Mouse (Mus musculus) stomach, embryonic 16.5 days (tissue): ENCODE measurements around the gene T2. TPM values are rescaled to one million over a fixed set of nuclear protein-coding genes. Genes with fewer than 3 reads are reported as not detected.
"Not testable (repeated sequence)": the region's sequence is repeated elsewhere in the genome, so short reads cannot be mapped to it uniquely, and the experiment has no call there.

Experiments used
- ATAC-seq: fragments of 200-750 bp; cut with Nextera tagmentation; 2 replicates; pipeline ENCODE4 v1.8.0; 2017; ENCODE audit warnings: moderate number of reproducible peaks, moderate TSS enrichment; ENCODE audit not compliant: insufficient read depth, low FRiP score
- H3K27ac ChIP-seq: fragments of 300-500 bp; sonication (generic); 2 replicates; pipeline ENCODE4 v1.5.1; 2014; ENCODE audit warnings: low read length
- H3K27me3 ChIP-seq: fragments of 300-500 bp; sonication (generic); 2 replicates; pipeline ENCODE4 v1.6.1; 2014; ENCODE audit warnings: low read length, control low read depth, mixed read lengths; ENCODE audit not compliant: control insufficient read depth, insufficient read depth
- H3K36me3 ChIP-seq: fragments of 300-500 bp; sonication (generic); 2 replicates; pipeline ENCODE4 v1.6.1; 2014; ENCODE audit warnings: low read length; ENCODE audit not compliant: control insufficient read depth, insufficient read depth
- H3K4me1 ChIP-seq: fragments of 300-500 bp; sonication (generic); 2 replicates; pipeline ENCODE4 v1.6.1; 2014; ENCODE audit warnings: low read length, control low read depth, mixed read lengths; ENCODE audit not compliant: control insufficient read depth, insufficient read depth
- H3K4me2 ChIP-seq: fragments of 300-500 bp; sonication (generic); 2 replicates; pipeline ENCODE4 v1.6.1; 2014; ENCODE audit warnings: low read depth, low read length, mixed read lengths
- H3K4me3 ChIP-seq: fragments of 300-500 bp; sonication (generic); replicated peaks from 2 replicates; pipeline ENCODE4 v1.5.1; 2014; ENCODE audit warnings: mild to moderate bottlenecking, low read length
- H3K9ac ChIP-seq: fragments of 300-500 bp; sonication (generic); 2 replicates; pipeline ENCODE4 v1.6.1; 2014; ENCODE audit warnings: low read length
- H3K9me3 ChIP-seq: fragments of 300-500 bp; sonication (generic); replicated peaks from 2 replicates; pipeline ENCODE4 v1.6.1; 2016; ENCODE audit warnings: low read length, control low read depth; ENCODE audit not compliant: control insufficient read depth
- WGBS: fragments of 180-500 bp; shearing (Covaris S2); extraction: QIAGEN DNeasy Blood & Tissue Kit; methylation state at CpG from one replicate; pipeline ENCODE4 v1.1.7; 2014; 5-methylcytosine and 5-hydroxymethylcytosine counted together
- polyA plus RNA-seq: library from polyadenylated mRNA; unstranded; fragments of >200 nt; fragmentation: Nextera tagmentation; extraction: Ambion mirVana; gene quantifications from 2 replicates; pipeline ENCODE4 v1.2.1, GENCODE M21; 2015

Gene T2
- polyA plus RNA-seq, 1 experiment from 2014 or later, result 0.13 TPM

DNA sequence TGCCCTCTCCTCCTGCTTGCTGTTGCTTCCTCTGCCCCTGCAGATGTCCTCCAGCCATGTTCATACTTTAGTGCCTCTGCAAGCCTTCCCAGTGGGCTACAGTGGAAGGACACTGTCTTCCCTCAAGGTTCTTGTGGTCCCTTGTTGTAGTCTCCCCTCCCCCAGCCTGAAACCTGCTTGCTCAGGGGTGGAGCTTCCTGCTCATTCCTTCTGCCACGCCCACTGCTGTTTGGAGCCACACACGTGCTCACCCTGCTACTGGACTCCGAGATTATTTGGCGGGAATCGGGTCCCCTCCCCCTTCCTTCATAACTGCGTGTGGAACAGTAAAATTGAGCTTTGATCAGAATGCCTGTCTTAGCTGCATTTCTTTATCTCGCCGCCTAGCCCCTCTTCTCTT, 48.1 kb downstream of the T2 start:
- H3K36me3 ChIP-seq, H3K9ac ChIP-seq, H3K4me1 ChIP-seq, H3K27me3 ChIP-seq, H3K27ac ChIP-seq, H3K4me2 ChIP-seq, H3K4me3 ChIP-seq, H3K9me3 ChIP-seq, ATAC-seq: not testable (repeated sequence)
- 41% methylated on average over 7 of the region's 8 CpGs for WGBS

DNA sequence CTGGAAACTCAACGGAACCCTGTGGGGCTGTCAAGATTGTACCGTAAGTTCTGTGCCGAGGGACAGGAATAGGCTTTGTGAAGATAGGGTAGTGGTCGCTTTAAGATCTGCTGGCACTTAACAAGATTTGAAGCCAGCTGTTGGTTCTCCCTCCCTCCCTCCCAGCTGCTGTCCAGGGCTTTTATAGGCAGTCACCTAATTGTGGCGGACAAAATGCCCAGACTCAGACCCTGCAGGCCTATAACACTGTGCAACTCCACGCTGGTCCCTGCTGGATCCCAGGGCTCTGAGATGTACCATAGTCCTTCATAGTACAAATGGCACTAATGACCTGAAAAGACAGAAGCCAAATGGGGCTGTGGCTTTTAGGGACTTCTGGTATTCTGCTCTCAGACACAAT, 50.5 kb downstream of the T2 start:
- ATAC-seq, result no peak
- Histone ChIP-seq H3K4me1 (peaks cover 9% of the 10 kb centered on the region), H3K36me3 (no peaks in the 10 kb centered on the region), H3K27me3 (no peaks in the 10 kb centered on the region), H3K4me3 (no peak overlapping the region), H3K4me2 (no peak overlapping the region), H3K9me3 (no peaks in the 10 kb centered on the region), H3K27ac (no peak overlapping the region), H3K9ac (no peak overlapping the region)
- 48% methylated on average over 6 of the region's 6 CpGs for WGBS

DNA sequence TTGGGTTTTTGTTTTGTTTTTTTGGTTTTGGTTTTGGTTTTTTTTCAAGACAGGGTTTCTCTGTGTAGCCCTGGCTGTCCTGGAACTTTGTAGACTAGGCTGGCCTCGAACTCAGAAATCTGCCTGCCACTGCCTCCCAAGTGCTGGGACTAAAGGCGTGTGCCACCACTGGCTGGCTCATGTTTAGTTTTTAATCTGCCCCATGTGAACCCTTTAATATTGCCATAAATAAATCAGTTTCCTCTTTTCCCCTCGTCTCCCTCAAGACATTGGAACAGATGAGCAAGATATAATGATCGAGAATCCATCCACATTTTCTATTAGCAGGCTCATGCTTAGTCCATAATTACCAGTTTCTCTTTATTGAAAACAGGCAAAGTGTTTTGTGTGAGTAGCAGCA, 52.2 kb downstream of the T2 start:
- H3K9me3 ChIP-seq, H3K4me1 ChIP-seq, H3K36me3 ChIP-seq, H3K27ac ChIP-seq, H3K27me3 ChIP-seq, H3K4me3 ChIP-seq, ATAC-seq, H3K9ac ChIP-seq, H3K4me2 ChIP-seq: not testable (repeated sequence)
- 68% methylated on average over 4 of the region's 4 CpGs for WGBS

DNA sequence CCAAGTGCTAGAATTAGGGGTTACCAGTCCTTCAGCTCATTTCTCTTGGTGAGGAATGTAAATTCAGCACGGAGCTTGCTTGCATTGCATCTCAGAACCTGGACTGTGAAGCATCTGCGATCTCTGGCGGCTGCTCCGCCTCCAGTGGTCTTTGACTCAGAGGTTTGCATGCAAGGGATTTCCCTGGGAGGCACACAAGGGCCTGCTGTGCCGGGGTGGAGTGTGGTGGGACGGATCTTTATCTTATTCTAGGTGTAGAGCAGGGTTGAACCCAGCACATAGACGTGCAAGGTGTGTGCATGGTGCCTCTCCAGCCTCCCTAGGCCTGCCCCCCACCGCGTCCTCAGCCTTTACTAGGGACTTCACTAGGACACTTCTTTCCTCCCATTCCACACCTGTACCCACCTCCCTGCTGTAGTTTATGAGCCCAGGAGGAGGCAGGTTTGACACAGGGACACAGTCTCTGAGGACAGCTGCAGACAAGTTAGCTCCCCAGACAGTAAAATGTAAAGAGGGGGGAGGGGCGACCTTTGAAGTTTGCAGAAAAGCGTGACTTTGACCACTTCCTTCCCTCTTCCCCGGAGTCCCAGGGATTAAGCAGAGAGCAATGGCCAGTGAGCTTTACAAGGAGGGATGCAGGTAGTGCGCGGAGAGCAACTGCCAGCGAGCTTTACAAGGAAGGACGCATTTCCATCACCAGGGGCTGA, 53.0 kb downstream of the T2 start:
- Histone ChIP-seq H3K27ac (no peak overlapping the region), H3K4me3 (no peak overlapping the region), H3K4me1 (peaks cover 9% of the 10 kb centered on the region), H3K36me3 (no peaks in the 10 kb centered on the region), H3K9me3 (no peaks in the 10 kb centered on the region), H3K9ac (no peak overlapping the region; the same call in 1 of the 2 replicates), H3K4me2 (0 out of 2 replicates have a peak overlapping the region, but pooled peaks have one; percentile 9), H3K27me3 (no peaks in the 10 kb centered on the region)
- ATAC-seq, result 0 out of 2 replicates have a peak, but pooled peaks have one; percentile 8
- 10% methylated on average over 16 of the region's 16 CpGs for WGBS

DNA sequence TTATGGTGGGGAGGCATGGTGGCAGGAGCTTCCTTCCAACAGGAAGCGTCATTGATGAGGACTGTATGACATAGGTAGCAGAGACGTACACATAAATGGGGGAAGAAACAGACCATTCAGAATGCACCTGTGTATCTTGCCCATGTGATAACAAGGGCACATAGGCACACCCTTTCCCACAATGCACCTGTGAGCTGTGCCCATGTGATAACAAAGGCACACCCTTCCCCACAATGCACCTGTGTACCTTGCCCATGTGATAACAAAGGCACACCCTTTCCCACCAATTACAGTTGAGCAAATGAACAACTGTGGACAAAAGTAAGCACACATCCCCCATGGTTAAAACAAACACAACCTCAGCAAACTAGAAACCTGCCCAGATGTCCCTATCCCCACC, 54.5 kb downstream of the T2 start:
- peak; percentile 64 for ATAC-seq
- Histone ChIP-seq H3K27ac (no peak overlapping the region; the same call in 1 of the 2 replicates), H3K9ac (no peak overlapping the region), H3K9me3 (no peaks in the 10 kb centered on the region), H3K4me2 (no peak overlapping the region), H3K36me3 (no peaks in the 10 kb centered on the region), H3K27me3 (no peaks in the 10 kb centered on the region), H3K4me1 (peaks cover 9% of the 10 kb centered on the region), H3K4me3 (no peak overlapping the region)
- 64% methylated on average over 2 of the region's 2 CpGs for WGBS

DNA sequence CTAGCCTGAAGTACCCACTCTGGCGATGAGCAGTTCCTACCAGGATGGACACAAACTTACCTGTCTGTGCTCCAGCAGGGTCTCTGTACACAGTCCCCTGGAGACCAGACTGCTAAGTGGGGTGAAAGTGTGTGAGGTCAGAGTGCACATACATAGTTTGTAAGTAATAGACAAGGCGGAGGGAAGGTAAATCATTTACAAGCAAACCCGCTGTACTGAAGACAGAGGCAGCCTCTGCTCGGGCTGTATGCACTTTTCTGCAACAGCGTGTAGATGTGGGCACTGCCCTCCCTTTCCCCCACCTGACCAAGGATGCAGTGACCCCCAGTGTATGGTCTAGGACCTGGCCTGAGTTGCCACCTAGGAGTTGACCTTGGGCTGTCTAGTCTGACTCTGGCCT, 57.9 kb downstream of the T2 start:
- H3K4me3 ChIP-seq, result no peak overlapping the region
- WGBS, result 53% methylated on average over 5 of the region's 5 CpGs

DNA sequence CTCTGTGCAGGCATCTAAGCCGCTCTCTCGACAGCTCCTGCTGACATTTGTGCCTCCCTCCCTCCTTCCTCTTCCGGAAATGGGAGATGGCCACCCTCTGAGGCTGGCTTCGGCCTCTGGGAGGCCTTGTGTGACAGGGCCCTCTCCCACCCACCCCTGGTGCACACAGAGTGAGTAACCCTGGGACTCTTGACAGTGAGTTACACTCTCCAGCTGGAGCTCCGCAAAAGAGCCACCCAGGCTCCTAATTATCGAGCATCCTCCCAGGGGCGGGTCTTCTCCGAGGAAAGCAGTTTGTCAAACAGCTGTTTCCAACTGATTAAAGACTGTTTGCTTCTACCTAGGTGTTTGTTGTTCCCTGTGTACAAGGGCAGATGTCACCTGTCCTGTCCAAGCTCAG, 59.7 kb downstream of the T2 start:
- ATAC-seq, result no peak

More for the DNA sequence above, 57.9 kb downstream of the T2 start:
- Histone ChIP-seq H3K27me3 (no peaks in the 10 kb centered on the region), H3K4me2 (no peak overlapping the region), H3K36me3 (no peaks in the 10 kb centered on the region), H3K4me1 (peaks cover 13% of the 10 kb centered on the region), H3K9ac (no peak overlapping the region), H3K27ac (no peak overlapping the region), H3K9me3 (no peaks in the 10 kb centered on the region)
- ATAC-seq, result no peak

DNA sequence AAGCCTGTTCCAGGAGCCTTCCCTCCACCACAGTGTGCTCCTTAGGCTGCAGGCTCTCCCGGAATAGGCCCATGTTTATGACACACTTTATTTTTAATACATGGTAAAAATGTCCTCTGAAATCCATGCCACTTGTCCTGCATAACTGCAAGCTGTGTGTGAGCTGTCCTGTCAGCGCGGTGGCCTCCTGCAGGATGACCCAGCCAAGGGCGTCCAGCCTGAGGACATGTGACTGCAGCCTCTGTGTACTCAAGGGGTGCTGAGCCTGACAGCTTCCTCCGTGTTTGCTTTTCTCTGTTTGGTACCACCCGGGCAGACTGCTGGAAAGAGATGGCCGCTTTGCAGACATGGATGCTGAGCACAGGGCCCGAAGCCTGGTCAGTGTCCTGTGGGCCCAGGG, 61.1 kb downstream of the T2 start:
- 55% methylated on average over 8 of the region's 8 CpGs for WGBS
- Histone ChIP-seq H3K36me3 (no peaks in the 10 kb centered on the region), H3K4me3 (no peak overlapping the region), H3K27me3 (no peaks in the 10 kb centered on the region), H3K9me3 (no peaks in the 10 kb centered on the region), H3K9ac (no peak overlapping the region), H3K4me1 (peaks cover 8% of the 10 kb centered on the region; the same call in 1 of the 2 replicates), H3K27ac (no peak overlapping the region), H3K4me2 (no peak overlapping the region)
- no peak for ATAC-seq

More for the DNA sequence above, 59.7 kb downstream of the T2 start:
- H3K4me3 ChIP-seq, result no peak overlapping the region
- no peaks in the 10 kb centered on the region for H3K9me3 ChIP-seq
- WGBS, result 21% methylated on average over 8 of the region's 8 CpGs
- H3K4me1 ChIP-seq, result peaks cover 8% of the 10 kb centered on the region; the same call in 1 of the 2 replicates
- no peak overlapping the region for H3K4me2 ChIP-seq
- H3K27ac ChIP-seq, result no peak overlapping the region
- H3K36me3 ChIP-seq, result no peaks in the 10 kb centered on the region
- 0 out of 2 replicates have a peak overlapping the region, but pooled peaks have one; percentile 12 for H3K9ac ChIP-seq
- no peaks in the 10 kb centered on the region for H3K27me3 ChIP-seq

DNA sequence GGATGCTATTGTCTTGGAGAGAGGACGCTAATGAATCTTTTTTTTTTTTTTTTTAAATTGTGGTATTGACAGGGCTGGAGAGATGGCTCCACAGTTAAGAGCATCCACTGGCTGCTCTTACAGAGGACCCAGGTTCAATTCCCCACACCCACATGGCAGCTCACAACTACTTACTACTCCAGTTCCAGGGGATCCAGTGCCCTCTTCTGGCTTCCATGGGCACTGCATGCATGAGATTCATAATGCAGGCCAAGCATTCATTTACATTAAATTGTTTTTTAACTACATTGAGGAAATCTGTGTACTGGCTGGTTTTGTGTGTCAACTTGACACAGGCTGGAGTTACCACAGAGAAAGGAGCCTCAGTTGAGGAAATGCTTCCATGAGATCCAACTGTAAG, 64.9 kb downstream of the T2 start:
- Histone ChIP-seq H3K27ac (no peak overlapping the region), H3K4me1 (peaks cover 4% of the 10 kb centered on the region; the same call in 1 of the 2 replicates), H3K27me3 (no peaks in the 10 kb centered on the region), H3K4me3 (no peak overlapping the region), H3K9me3 (no peaks in the 10 kb centered on the region), H3K9ac (no peak overlapping the region), H3K36me3 (no peaks in the 10 kb centered on the region), H3K4me2 (no peak overlapping the region)
- WGBS, result 83% methylated on average over 1 of the region's 1 CpGs
- no peak for ATAC-seq
